Mouse (Mus musculus) small intestine, adult 2 months (tissue): ENCODE data around the gene Wdr62.

Experiments used
- CTCF ChIP-seq: fragments of 200-500 bp; IDR thresholded peaks from 2 replicates; pipeline ENCODE4 v1.5.1; 2012; ENCODE audit warnings: low read depth, mild to moderate bottlenecking, control low read depth, inconsistent platforms, low read length, moderate library complexity, mixed read lengths; ENCODE audit not compliant: insufficient replicate concordance, insufficient read length; ENCODE audit errors: extremely low read depth
- POLR2A ChIP-seq: fragments of 200-500 bp; IDR thresholded peaks from 2 replicates; pipeline ENCODE4 v1.6.1; 2012; ENCODE audit warnings: low read depth, mild to moderate bottlenecking, control low read depth, inconsistent platforms, low read length, moderate library complexity

DNA sequence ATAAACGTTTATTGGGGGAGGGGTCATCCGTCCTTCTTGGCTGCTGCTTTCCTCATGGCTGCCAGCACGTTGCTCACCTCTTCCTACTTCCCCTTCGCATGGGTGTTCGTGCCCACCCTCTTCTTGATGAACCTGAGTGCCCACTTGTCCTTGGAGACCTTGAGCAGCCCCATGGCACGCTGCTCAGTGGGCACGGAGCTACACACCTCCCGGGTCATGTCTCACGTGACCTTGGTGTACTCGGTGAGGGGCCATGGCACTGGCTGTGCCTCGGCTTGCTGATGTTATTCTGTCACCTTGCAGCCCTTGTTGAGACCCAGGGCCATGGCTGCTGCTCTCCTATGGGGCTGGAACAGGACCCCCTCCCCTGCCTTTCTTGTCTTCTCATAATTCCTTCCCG lies 29.9 kb upstream of the Wdr62 start:
- TF ChIP-seq POLR2A (no peak), CTCF (no peak)
